Mouse (Mus musculus) forebrain, embryonic 12.5 days (tissue): ENCODE results near the gene Pip5k1c. TPM values are rescaled to one million over a fixed set of nuclear protein-coding genes. Genes with fewer than 3 reads are reported as not detected.
A peak's percentile ranks its signal among the peaks of the same experiment; 100 is the strongest.

ENCODE experiments used
- ATAC-seq: fragments of 200-750 bp; cut with Nextera tagmentation; 2 replicates; pipeline ENCODE4 v1.8.0; 2017; ENCODE audit warnings: moderate TSS enrichment; ENCODE audit not compliant: low FRiP score
- H3K27ac ChIP-seq: fragments of 300-500 bp; sonication (generic); 2 replicates; pipeline ENCODE4 v1.5.1; 2016; ENCODE audit warnings: mild to moderate bottlenecking
- H3K27me3 ChIP-seq: fragments of 300-500 bp; sonication (generic); 2 replicates; pipeline ENCODE4 v1.6.1; 2016; ENCODE audit warnings: mild to moderate bottlenecking
- H3K36me3 ChIP-seq: fragments of 300-500 bp; sonication (generic); replicated peaks from 2 replicates; pipeline ENCODE4 v1.6.1; 2016; ENCODE audit warnings: mild to moderate bottlenecking
- H3K4me1 ChIP-seq: fragments of 300-500 bp; sonication (generic); 2 replicates; pipeline ENCODE4 v1.6.1; 2016
- H3K4me2 ChIP-seq: fragments of 300-500 bp; sonication (generic); 2 replicates; pipeline ENCODE4 v1.6.1; 2016; ENCODE audit warnings: mild to moderate bottlenecking, moderate library complexity
- H3K4me3 ChIP-seq: fragments of 300-500 bp; sonication (generic); replicated peaks from 2 replicates; pipeline ENCODE4 v1.5.1; 2016; ENCODE audit warnings: mild to moderate bottlenecking
- H3K9ac ChIP-seq: fragments of 300-500 bp; sonication (generic); 2 replicates; pipeline ENCODE4 v1.6.1; 2016; ENCODE audit warnings: mild to moderate bottlenecking
- H3K9me3 ChIP-seq: fragments of 300-500 bp; sonication (generic); 2 replicates; pipeline ENCODE4 v1.6.1; 2016
- WGBS: fragments of 180-500 bp; shearing (Covaris S2); methylation state at CpG from one replicate; pipeline ENCODE4 v1.1.7; 2016; 5-methylcytosine and 5-hydroxymethylcytosine counted together
- polyA plus RNA-seq: library from polyadenylated mRNA; unstranded; fragments of >200 nt; fragmentation: Nextera tagmentation; extraction: Ambion mirVana; gene quantifications from 2 replicates; pipeline ENCODE4 v1.2.1, GENCODE M21; 2016

Gene Pip5k1c
- polyA plus RNA-seq, 1 experiment from 2014 or later, result 84.1 TPM

DNA sequence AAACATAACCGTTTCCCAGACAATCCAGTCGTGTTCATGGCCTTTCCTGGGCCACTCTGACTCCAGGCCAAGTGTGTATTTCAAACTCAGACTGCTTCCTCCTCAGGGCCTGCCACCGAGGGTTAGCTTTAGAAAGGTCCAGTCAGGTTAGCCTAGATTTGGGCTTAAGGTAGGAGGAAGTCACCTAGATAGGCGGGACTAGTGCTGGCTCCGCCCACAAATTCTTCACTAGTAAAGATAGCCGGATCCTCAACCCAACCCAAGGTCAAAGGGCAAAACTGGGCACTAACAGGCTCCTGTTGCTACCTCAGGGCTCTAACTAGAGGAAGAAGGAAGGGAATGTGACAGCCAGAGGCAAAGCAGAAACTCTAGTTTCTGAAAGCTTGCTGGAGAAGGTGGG is 6.2 kb upstream of the Pip5k1c start:
- Histone ChIP-seq H3K36me3 (no peaks in the 10 kb centered on the region), H3K9me3 (no peaks in the 10 kb centered on the region), H3K4me3 (peak overlapping the region; percentile 46; the same call in 1 of the 2 replicates), H3K27me3 (peaks cover 61% of the 10 kb centered on the region), H3K27ac (no peak overlapping the region), H3K4me2 (no peak overlapping the region), H3K9ac (no peak overlapping the region), H3K4me1 (peaks cover 38% of the 10 kb centered on the region)
- 55% methylated on average over 6 of the region's 6 CpGs for WGBS
- no peak for ATAC-seq

DNA sequence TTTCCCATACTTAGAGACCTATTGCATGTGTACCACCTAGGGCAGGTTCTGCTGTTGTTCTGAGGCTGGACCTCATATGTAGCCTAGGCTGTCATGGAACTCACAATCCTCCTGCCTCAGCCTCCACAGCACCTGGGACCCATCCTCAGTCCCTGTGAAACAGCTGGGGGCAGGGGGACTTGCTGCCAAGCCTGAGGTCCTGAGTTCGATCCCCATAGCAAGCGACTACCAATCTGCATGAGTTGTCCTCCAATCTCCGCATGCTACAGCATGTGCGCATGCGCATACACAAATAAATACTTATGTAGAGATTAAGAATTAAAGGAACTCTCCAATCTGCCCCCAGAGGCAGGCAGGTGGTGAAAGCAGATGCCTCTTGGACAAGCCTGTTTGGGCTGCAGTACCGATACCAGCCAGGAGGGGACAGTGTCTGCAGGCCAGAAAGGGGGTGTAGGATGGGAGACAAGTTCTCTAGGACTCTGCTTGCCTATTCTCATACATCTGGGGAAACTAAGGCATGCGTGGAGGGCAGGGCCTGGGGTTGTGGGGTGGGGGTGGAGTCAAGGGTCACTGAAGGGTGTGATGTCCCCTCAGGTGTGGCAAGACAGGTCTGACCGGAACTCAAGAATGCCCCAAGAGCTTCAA is 5.1 kb upstream of the Pip5k1c start:
- no peak overlapping the region for H3K4me2 ChIP-seq
- H3K4me1 ChIP-seq, result peaks cover 38% of the 10 kb centered on the region
- peaks cover 61% of the 10 kb centered on the region for H3K27me3 ChIP-seq
- ATAC-seq, result no peak
- WGBS, result 68% methylated on average over 8 of the region's 8 CpGs
- H3K27ac ChIP-seq, result no peak overlapping the region
- H3K4me3 ChIP-seq, result no peak overlapping the region
- no peaks in the 10 kb centered on the region for H3K36me3 ChIP-seq
- no peak overlapping the region for H3K9ac ChIP-seq
- no peaks in the 10 kb centered on the region for H3K9me3 ChIP-seq

DNA sequence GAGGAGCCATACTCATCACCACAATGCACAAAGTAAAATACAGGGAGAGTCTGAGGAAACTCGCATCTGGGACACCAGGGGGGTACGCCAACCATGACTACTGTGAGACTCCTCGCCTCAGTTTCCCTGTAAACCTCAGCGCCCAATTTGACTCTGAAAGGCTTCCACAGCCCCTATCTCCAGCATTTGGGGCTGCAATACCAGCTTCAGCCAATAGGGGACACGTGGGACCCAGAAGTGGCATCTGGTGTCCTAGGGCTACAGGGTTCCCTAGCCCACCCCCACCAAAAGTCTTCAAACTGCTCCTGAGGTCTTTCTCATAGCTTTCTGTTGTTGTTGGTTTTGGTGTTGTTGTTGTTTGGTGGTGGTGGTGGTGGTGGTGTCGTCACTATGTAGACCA is 4.2 kb upstream of the Pip5k1c start:
- no peaks in the 10 kb centered on the region for H3K9me3 ChIP-seq
- peaks cover 52% of the 10 kb centered on the region for H3K27me3 ChIP-seq
- ATAC-seq, result no peak
- no peaks in the 10 kb centered on the region for H3K36me3 ChIP-seq
- no peak overlapping the region for H3K4me3 ChIP-seq
- no peak overlapping the region for H3K9ac ChIP-seq
- no peak overlapping the region for H3K4me2 ChIP-seq
- H3K27ac ChIP-seq, result no peak overlapping the region
- H3K4me1 ChIP-seq, result peaks cover 40% of the 10 kb centered on the region
- WGBS, result 38% methylated on average over 6 of the region's 6 CpGs

DNA sequence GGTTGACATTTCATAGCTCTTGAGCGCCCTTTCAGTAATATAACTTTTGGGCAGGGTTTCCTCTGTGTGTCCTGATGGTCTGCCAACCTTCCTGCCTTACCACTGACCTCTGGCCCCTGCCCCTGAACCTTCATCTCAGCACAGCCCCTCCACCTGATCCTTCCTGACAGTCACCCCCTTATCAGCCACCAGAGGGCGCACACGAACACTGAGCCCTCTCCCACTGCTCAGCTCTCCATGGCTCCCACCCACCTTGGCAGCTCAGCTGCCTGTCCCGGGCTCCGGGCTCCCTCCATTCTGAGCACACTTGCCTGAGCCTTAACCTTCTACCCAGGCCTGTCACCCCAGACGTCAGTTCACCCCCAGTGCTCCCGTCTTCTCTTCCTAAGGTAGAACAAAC is 3.5 kb upstream of the Pip5k1c start:
- H3K9me3 ChIP-seq, result no peaks in the 10 kb centered on the region
- H3K4me2 ChIP-seq, result no peak overlapping the region
- 4% methylated on average over 7 of the region's 7 CpGs for WGBS
- peaks cover 46% of the 10 kb centered on the region for H3K4me1 ChIP-seq
- no peak overlapping the region for H3K4me3 ChIP-seq
- peaks cover 45% of the 10 kb centered on the region for H3K27me3 ChIP-seq
- ATAC-seq, result no peak
- no peak overlapping the region for H3K27ac ChIP-seq
- no peak overlapping the region for H3K9ac ChIP-seq
- no peaks in the 10 kb centered on the region for H3K36me3 ChIP-seq

DNA sequence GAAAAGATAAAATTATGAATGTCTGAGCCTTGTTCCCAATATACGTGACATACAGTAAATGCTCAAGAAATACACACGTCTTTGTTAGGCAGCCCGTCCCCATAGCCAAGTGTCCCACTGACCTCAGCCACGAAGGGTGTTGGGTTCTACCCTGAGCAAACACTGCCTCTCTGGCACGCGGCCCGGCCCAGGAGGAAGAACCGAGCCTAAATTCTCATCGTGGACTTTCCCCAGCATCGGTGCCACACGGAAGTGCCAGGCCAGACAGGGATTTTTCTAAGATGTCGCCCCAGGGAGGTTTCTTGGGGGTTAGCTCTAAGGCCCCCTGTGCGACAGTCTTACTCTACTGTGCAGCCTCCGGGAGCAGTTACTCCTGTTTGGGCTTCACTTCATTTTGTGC is 3.0 kb upstream of the Pip5k1c start:
- Histone ChIP-seq H3K9ac (no peak overlapping the region), H3K4me1 (peaks cover 47% of the 10 kb centered on the region), H3K27me3 (peaks cover 40% of the 10 kb centered on the region), H3K36me3 (no peaks in the 10 kb centered on the region), H3K4me3 (no peak overlapping the region), H3K9me3 (no peaks in the 10 kb centered on the region), H3K4me2 (no peak overlapping the region), H3K27ac (no peak overlapping the region)
- 70% methylated on average over 14 of the region's 14 CpGs for WGBS
- no peak for ATAC-seq

DNA sequence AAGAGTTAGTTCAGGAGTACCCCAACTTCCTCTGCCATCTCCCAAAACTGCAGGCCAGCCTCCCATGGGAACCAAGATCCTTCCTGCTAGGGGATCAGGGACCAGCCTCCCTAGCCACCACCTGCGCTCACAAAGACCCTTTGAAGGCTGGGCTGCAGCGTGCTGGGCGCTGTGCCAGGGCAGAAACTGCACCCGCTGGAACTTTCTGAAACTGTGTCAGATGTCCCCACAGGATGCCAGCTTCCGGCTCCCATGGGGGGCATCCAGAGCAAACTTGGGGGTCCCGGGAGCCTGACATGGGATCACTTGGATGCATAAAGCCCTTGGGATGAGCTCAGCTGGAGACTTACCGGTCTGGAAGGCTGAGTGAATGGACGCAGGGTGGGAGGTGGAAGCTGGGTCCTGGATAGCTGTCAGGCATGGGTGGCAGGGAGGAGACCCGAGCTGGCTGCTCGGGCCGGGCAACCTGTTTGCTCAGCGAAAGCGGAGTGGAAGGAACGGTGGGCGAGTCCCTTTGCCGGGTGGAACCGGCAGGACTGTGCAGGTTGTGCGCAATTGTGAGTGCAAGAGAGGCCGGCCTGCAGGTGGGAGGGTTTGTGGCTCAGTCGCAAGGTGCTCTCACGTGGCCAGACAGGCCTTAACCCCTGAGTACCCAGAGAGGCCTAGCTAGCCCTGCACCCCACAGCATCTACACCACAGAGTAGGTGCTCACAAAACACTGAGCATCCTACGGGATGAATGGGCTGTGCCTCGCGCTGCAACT is 1.9 kb upstream of the Pip5k1c start:
- no peak overlapping the region for H3K9ac ChIP-seq
- 12% methylated on average over 24 of the region's 24 CpGs for WGBS
- H3K36me3 ChIP-seq, result peaks cover 6% of the 10 kb centered on the region; the same call in 1 of the 2 replicates
- peaks cover 48% of the 10 kb centered on the region for H3K4me1 ChIP-seq
- no peak for ATAC-seq
- H3K27me3 ChIP-seq, result peaks cover 32% of the 10 kb centered on the region
- H3K4me3 ChIP-seq, result 0 out of 2 replicates have a peak overlapping the region, but pooled peaks have one; percentile 0
- H3K9me3 ChIP-seq, result no peaks in the 10 kb centered on the region
- peak overlapping the region; percentile 6; the same call in 1 of the 2 replicates for H3K4me2 ChIP-seq
- no peak overlapping the region for H3K27ac ChIP-seq

DNA sequence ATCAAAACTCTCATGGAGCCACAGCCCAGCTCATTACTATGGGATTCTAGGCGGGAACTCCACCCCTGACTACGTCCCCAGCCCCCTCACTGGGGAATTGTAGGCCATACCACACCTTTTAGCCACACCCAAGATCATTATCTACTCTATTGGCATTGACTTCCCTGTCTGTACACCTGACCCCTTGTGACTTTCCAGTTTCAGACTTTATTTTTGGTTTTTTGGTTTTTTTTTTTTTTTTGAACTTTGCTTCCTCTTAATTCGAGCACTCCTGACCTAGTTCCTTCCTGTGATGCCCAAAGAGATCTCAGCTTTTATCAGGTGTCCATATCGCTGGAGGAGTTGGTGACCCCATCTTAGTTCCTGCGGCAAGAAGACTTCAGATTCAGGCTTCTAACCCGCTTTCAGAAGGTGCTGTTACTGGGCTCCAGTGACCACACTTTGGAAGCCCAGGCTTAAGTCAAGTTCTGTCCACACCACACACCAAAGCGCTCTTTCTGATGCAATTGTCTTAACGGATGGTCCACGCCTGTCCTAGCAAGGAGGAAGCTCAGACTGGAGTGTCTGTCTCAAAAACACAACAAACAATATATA is 1.2 kb upstream of the Pip5k1c start, which contains the start of gene Tjp3:
Gene Tjp3 (minus strand): TSS at position 71 of the 594 bp plus-strand sequence.
- H3K27ac ChIP-seq, result no peak within 1 kb of the TSS
- peaks cover 12% of the 10 kb centered on the region; the same call in 1 of the 2 replicates for H3K36me3 ChIP-seq
- H3K9ac ChIP-seq, result no peak within 1 kb of the TSS
- 73% methylated on average over 9 of the region's 9 CpGs for whole genome bisulfite sequencing
- peak within 1 kb of the TSS; percentile 6; the same call in 1 of the 2 replicates for H3K4me2 ChIP-seq
- ATAC-seq, result no peak
- peaks cover 44% of the 10 kb centered on the region for H3K4me1 ChIP-seq
- H3K27me3 ChIP-seq, result peaks cover 32% of the 10 kb centered on the region
- no peaks in the 10 kb centered on the region for H3K9me3 ChIP-seq
- peak within 1 kb of the TSS; percentile 87; the same call in 1 of the 2 replicates for H3K4me3 ChIP-seq

DNA sequence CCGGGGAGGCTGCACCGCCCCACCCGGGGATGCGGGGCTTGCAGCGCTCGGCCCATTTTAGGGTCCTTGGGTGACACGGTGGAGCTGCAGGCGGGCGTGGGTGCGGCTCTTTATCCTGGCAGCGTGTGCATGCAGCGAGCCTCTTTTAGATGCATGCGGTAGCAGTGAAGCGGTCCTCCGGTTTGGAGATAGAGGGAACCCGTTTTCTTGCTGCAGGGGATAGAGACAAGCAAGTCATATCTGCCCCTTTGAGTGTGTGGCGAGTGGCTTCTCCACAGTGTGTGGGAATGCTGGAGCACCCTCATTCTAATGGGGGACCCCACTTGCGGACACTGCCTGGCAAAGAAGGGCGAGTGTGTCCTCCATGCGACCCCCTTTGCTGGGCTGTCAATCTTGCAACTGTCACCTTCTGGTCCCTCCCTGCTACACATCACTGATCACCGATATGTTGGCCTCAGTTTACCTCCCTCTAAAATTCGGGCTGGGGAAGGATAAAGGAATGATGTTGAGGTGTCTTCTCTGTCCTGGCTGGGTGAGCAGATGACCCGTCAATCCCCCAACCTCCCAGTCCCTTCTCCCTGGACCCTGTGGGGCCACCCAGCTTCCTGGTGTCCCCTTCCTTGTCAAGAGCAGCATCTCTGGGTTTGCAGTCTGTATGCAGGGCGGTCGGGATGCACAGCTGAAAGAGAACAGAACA is 719 bp downstream of the Pip5k1c start:
- 3% methylated on average over 25 of the region's 25 CpGs for WGBS
- Histone ChIP-seq H3K27ac (peak overlapping the region; percentile 91), H3K4me1 (peaks cover 39% of the 10 kb centered on the region), H3K9me3 (no peaks in the 10 kb centered on the region), H3K9ac (peak overlapping the region; percentile 82), H3K27me3 (peaks cover 24% of the 10 kb centered on the region), H3K4me2 (peak overlapping the region; percentile 98), H3K4me3 (peak overlapping the region; percentile 87), H3K36me3 (peaks cover 12% of the 10 kb centered on the region; the same call in 1 of the 2 replicates)
- ATAC-seq, result peak; percentile 13

DNA sequence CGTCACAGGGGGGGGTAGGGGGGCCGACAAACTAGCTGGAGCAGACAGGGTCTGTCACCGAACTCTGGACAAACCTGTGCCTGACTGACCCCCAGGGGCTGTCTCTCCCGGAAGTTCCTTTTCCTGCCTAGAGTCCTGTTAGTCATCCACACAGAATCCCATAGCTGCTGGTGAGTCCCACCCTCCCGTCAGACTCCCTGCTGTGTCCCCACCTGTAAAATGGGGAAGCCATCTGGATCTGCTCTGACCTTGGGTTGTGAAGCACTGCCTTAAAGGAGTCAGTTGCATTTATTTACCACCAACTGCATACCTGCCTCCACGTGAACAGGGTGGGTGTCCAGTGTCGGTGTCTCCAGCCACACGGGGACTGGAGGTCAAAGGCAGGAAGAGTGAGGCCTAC is 1.7 kb downstream of the Pip5k1c start:
- no peaks in the 10 kb centered on the region for H3K9me3 ChIP-seq
- peaks cover 12% of the 10 kb centered on the region; the same call in 1 of the 2 replicates for H3K36me3 ChIP-seq
- no peak for ATAC-seq
- peaks cover 21% of the 10 kb centered on the region for H3K27me3 ChIP-seq
- peak overlapping the region; percentile 98 for H3K4me2 ChIP-seq
- H3K9ac ChIP-seq, result peak overlapping the region; percentile 82
- peaks cover 37% of the 10 kb centered on the region for H3K4me1 ChIP-seq
- 79% methylated on average over 8 of the region's 8 CpGs for WGBS
- H3K4me3 ChIP-seq, result peak overlapping the region; percentile 87
- H3K27ac ChIP-seq, result no peak overlapping the region

DNA sequence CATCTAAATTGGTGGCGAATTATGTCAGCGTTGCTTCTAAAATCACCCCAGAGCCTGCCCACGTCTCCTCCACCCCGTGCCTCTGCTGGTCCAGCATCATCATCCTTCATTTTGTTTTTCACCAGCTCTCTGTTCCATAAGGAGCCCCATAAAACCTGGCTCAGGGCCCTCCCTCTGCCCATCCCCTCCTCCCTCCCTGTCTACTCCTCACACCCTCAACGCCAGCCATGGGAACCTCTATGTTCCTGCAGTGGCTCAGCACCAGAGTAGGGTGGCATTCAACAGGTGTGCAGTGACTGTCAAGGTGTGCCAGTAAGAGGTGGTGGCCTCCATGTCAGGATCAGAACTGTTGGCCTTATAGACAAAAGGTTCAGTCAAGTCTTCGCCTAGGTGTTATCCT is 2.4 kb downstream of the Pip5k1c start:
- Histone ChIP-seq H3K4me2 (peak overlapping the region; percentile 98; the same call in 1 of the 2 replicates), H3K4me1 (peaks cover 40% of the 10 kb centered on the region), H3K27ac (no peak overlapping the region), H3K27me3 (peaks cover 13% of the 10 kb centered on the region), H3K4me3 (no peak overlapping the region), H3K9me3 (no peaks in the 10 kb centered on the region), H3K36me3 (peaks cover 12% of the 10 kb centered on the region; the same call in 1 of the 2 replicates), H3K9ac (0 out of 2 replicates have a peak overlapping the region, but pooled peaks have one; percentile 30)
- ATAC-seq, result no peak
- WGBS, result 93% methylated on average over 6 of the region's 6 CpGs

DNA sequence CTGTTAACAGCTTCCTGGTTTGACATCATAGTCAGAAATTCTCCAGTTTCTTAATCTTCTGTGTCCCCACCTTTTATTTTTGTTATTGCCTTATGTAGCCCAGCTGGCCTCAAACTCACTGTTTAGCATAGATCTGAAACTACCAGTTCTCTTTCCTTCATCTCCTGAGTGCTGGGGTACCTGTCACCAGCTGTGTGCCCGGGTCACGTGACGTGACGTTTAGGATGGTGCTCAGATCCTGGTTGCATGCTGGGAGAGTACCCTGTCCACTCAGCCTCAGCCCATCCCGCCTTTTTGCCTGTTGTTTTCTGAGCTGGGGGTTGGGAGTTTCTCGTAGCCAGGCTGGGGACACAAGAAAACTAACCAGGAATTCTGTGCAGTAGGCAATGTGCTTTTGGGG is 4.5 kb downstream of the Pip5k1c start:
- H3K27ac ChIP-seq, result no peak overlapping the region
- no peak overlapping the region for H3K9ac ChIP-seq
- H3K9me3 ChIP-seq, result no peaks in the 10 kb centered on the region
- no peaks in the 10 kb centered on the region; the same call in 1 of the 2 replicates for H3K27me3 ChIP-seq
- 84% methylated on average over 6 of the region's 6 CpGs for WGBS
- H3K4me2 ChIP-seq, result no peak overlapping the region
- H3K36me3 ChIP-seq, result peaks cover 12% of the 10 kb centered on the region; the same call in 1 of the 2 replicates
- H3K4me1 ChIP-seq, result peaks cover 38% of the 10 kb centered on the region
- no peak overlapping the region for H3K4me3 ChIP-seq
- ATAC-seq, result no peak

DNA sequence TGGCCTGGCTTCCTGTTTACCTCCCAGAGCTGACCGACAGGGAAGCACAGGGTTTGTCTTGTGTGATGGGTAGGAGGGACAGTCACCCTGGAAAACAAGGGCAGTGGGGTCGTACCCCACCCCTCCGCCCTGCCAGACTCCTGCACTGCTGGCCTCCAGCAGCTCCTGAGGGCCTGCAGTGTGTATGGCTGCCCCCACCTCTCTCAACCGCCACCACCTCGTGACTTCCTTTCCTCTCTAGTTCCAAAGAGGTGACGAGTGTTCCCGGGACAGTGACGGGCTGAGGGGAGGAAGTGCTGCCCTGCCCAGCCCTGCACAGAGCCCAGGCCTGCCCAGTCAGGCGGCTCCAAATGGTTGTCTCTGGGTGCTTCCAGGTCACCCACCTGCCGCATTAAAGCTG is 5.1 kb downstream of the Pip5k1c start:
- Histone ChIP-seq H3K4me3 (no peak overlapping the region), H3K9me3 (no peaks in the 10 kb centered on the region), H3K4me1 (peaks cover 44% of the 10 kb centered on the region), H3K4me2 (no peak overlapping the region), H3K27me3 (no peaks in the 10 kb centered on the region), H3K36me3 (peaks cover 12% of the 10 kb centered on the region; the same call in 1 of the 2 replicates), H3K27ac (no peak overlapping the region), H3K9ac (no peak overlapping the region)
- 84% methylated on average over 10 of the region's 10 CpGs for WGBS
- no peak for ATAC-seq
